Mouse (Mus musculus) heart, embryonic 14.5 days (tissue): Measurements from ENCODE around the gene Rpl36. TPM values are rescaled to one million over a fixed set of nuclear protein-coding genes. Genes with fewer than 3 reads are reported as not detected.
A peak's percentile ranks its signal among the peaks of the same experiment; 100 is the strongest.

Experiments used
- ATAC-seq: fragments of 200-750 bp; cut with Nextera tagmentation; 2 replicates; pipeline ENCODE4 v1.8.0; 2017; ENCODE audit warnings: low read depth, moderate TSS enrichment; ENCODE audit not compliant: insufficient number of reproducible peaks, insufficient read depth, low FRiP score
- H3K27ac ChIP-seq, 2 experiments: fragments of 200-500 bp in 1 of 2; fragments of 300-500 bp in 1 of 2; sonication (generic) in 1 of 2; replicated peaks in 1 of 2; 2 replicates each; pipeline ENCODE4 v1.5.1; 2012 to 2014; ENCODE audit warnings: low read depth in 2 of 2, low read length in 2 of 2, control low read depth in 1 of 2, mild to moderate bottlenecking in 1 of 2, mixed read lengths in 1 of 2; ENCODE audit not compliant: control insufficient read depth in 1 of 2, insufficient read depth in 1 of 2
- H3K27me3 ChIP-seq: fragments of 300-500 bp; sonication (generic); 2 replicates; pipeline ENCODE4 v1.6.1; 2014; ENCODE audit warnings: mild to moderate bottlenecking, low read length, control low read depth; ENCODE audit not compliant: control insufficient read depth, insufficient read depth
- H3K36me3 ChIP-seq: fragments of 300-500 bp; sonication (generic); 2 replicates; pipeline ENCODE4 v1.6.1; 2014; ENCODE audit warnings: mild to moderate bottlenecking, control low read depth, low read length, mixed read lengths; ENCODE audit not compliant: control insufficient read depth, insufficient read depth
- H3K4me1 ChIP-seq, 2 experiments: fragments of 200-500 bp in 1 of 2; fragments of 300-500 bp in 1 of 2; sonication (generic) in 1 of 2; 2 replicates each; pipeline ENCODE4 v1.6.1; 2012 to 2014; ENCODE audit warnings: low read length in 2 of 2, control low read depth in 1 of 2, mixed read lengths in 1 of 2; ENCODE audit not compliant: control insufficient read depth in 2 of 2, insufficient read depth in 2 of 2
- H3K4me2 ChIP-seq: fragments of 300-500 bp; sonication (generic); 2 replicates; pipeline ENCODE4 v1.6.1; 2014; ENCODE audit warnings: mild to moderate bottlenecking, low read length
- H3K4me3 ChIP-seq, 2 experiments: fragments of 200-500 bp in 1 of 2; fragments of 300-500 bp in 1 of 2; sonication (generic) in 1 of 2; 2 replicates each; pipeline ENCODE4 v1.5.1; 2012 to 2014; ENCODE audit warnings: low read length in 2 of 2, mild to moderate bottlenecking in 2 of 2, control low read depth in 1 of 2, low read depth in 1 of 2, moderate library complexity in 1 of 2; ENCODE audit not compliant: control insufficient read depth in 1 of 2, insufficient read depth in 1 of 2
- H3K9ac ChIP-seq: fragments of 300-500 bp; sonication (generic); 2 replicates; pipeline ENCODE4 v1.6.1; 2014; ENCODE audit warnings: mild to moderate bottlenecking, low read length
- H3K9me3 ChIP-seq: fragments of 300-500 bp; sonication (generic); 2 replicates; pipeline ENCODE4 v1.6.1; 2016; ENCODE audit warnings: low read length, control low read depth; ENCODE audit not compliant: control insufficient read depth
- WGBS: fragments of 180-500 bp; shearing (Covaris S2); extraction: QIAGEN DNeasy Blood & Tissue Kit; methylation state at CpG from one replicate; pipeline ENCODE4 v1.1.7; 2014; 5-methylcytosine and 5-hydroxymethylcytosine counted together
- polyA plus RNA-seq: library from polyadenylated mRNA; unstranded; fragments of >200 nt; fragmentation: Nextera tagmentation; extraction: Ambion mirVana; gene quantifications from 2 replicates; pipeline ENCODE4 v1.2.1, GENCODE M21; 2014

Gene Rpl36
- polyA plus RNA-seq, 1 experiment from 2014 or later, result 1,751 TPM

GRCm38 (mm10) chr17:56631807-56632206, 18.6 kb downstream of the Rpl36 start:
- 58% methylated on average over 4 of the region's 4 CpGs for WGBS

DNA sequence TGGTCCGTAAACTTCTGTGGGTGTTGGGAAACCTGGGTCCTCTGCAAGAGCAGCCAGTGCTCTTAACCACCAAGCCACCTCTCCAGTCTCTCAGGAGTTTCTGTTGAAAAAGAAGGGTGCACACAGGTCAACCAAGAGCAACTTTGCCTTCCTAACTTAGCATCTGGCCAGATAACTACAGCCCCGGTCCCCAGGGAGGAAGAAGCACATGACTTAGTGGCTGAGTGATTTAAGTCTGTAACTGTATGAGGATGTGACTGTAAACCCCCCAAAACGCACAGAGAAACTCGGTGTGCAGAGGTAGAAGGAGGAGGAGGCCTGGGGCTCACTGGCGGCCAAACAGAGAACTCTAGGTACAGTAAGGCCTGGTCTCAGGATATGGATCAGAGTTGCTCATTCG, 20.8 kb downstream of the Rpl36 start:
- ATAC-seq, result no peak
- 77% methylated on average over 6 of the region's 6 CpGs for WGBS
- no peak overlapping the region for H3K9ac ChIP-seq
- 0 out of 2 replicates have a peak, but pooled peaks cover 3% of the 10 kb centered on the region for H3K27me3 ChIP-seq
- H3K4me1 ChIP-seq, result no peaks in the 10 kb centered on the region
- H3K36me3 ChIP-seq, result no peaks in the 10 kb centered on the region
- H3K9me3 ChIP-seq, result no peaks in the 10 kb centered on the region
- no peak overlapping the region for H3K4me2 ChIP-seq
- no peak overlapping the region for H3K4me3 ChIP-seq
- H3K27ac ChIP-seq, result no peak overlapping the region

More at GRCm38 (mm10) chr17:56631807-56632206, 18.6 kb downstream of the Rpl36 start:
- no peak for ATAC-seq
- Histone ChIP-seq H3K27me3 (0 out of 2 replicates have a peak, but pooled peaks cover 3% of the 10 kb centered on the region), H3K36me3 (no peaks in the 10 kb centered on the region), H3K4me1 (peaks cover 6 to 7% of the 10 kb centered on the region in 2 experiments; a peak in 3 of 4 replicates), H3K9ac (no peak overlapping the region), H3K4me2 (no peak overlapping the region), H3K27ac (no peak overlapping the region), H3K4me3 (no peak overlapping the region), H3K9me3 (no peaks in the 10 kb centered on the region)

DNA sequence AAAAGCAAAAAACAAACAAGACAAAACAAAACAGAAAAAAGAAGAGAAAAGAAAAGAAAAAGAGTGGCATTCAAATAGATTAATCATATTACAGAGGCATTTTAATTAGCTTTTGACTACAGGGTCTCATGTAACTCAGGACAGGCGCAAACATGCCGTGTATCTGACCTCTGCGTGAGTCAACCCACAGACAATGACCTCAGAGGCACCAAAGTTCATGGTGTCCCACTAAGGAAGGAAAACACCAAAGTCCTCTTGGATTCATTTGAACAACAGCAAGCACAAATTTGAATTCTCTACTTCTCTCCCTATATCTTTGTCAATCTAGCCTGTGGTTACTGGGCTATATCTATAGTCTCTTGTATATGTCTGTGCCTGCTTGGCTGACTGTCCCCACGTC, 30.0 kb downstream of the Rpl36 start:
- no peaks in the 10 kb centered on the region for H3K36me3 ChIP-seq
- H3K4me3 ChIP-seq, result no peak overlapping the region
- no peaks in the 10 kb centered on the region for H3K9me3 ChIP-seq
- no peak overlapping the region for H3K4me2 ChIP-seq
- H3K4me1 ChIP-seq, result peaks cover 2 to 5% of the 10 kb centered on the region in 2 experiments; a peak in 2 of 4 replicates
- no peak overlapping the region for H3K27ac ChIP-seq
- no peaks in the 10 kb centered on the region for H3K27me3 ChIP-seq
- ATAC-seq, result no peak
- H3K9ac ChIP-seq, result no peak overlapping the region
- 79% methylated on average over 4 of the region's 4 CpGs for WGBS

DNA sequence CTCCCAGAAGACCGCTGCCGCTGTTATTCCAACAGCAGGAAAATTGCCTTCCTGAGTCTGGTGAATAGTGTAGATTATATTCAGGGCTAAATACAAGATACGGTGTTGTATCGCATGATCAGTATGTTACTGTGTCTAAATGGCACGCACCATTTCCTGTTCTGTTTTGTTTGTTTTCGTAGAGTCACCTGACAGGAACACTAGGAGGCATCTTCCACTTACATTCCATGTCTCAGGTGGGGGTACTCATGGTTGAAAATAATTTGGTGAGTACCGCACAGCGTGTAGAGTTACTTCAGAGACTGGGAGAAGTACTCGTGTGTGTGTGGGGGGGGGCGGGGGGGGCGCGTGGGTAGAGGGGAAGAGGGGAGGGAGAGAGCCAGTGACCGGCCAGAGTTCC, 34.3 kb downstream of the Rpl36 start:
- 44% methylated on average over 11 of the region's 13 CpGs for WGBS
- 0 out of 2 replicates have a peak overlapping the region, but pooled peaks have one; percentile 13 for H3K4me2 ChIP-seq
- no peaks in the 10 kb centered on the region for H3K27me3 ChIP-seq

GRCm38 (mm10) chr17:56651801-56652200, 38.6 kb downstream of the Rpl36 start:
- Histone ChIP-seq H3K9ac (no peak overlapping the region), H3K36me3 (no peaks in the 10 kb centered on the region), H3K9me3 (no peaks in the 10 kb centered on the region), H3K27ac (no peak overlapping the region), H3K27me3 (no peaks in the 10 kb centered on the region), H3K4me3 (no peak overlapping the region), H3K4me2 (no peak overlapping the region), H3K4me1 (peaks cover 2 to 5% of the 10 kb centered on the region in 2 experiments; a peak in 2 of 4 replicates)
- WGBS, result 20% methylated on average over 10 of the region's 10 CpGs
- no peak for ATAC-seq

More for the DNA sequence above, 34.3 kb downstream of the Rpl36 start:
- no peak overlapping the region for H3K27ac ChIP-seq
- peaks cover 2 to 5% of the 10 kb centered on the region in 2 experiments; a peak in 2 of 4 replicates for H3K4me1 ChIP-seq
- no peak overlapping the region for H3K9ac ChIP-seq
- no peaks in the 10 kb centered on the region for H3K36me3 ChIP-seq
- H3K4me3 ChIP-seq, result no peak overlapping the region
- no peak for ATAC-seq
- no peaks in the 10 kb centered on the region for H3K9me3 ChIP-seq

GRCm38 (mm10) chr17:56654771-56655170, 41.6 kb downstream of the Rpl36 start:
- ATAC-seq, result no peak
- no peaks in the 10 kb centered on the region for H3K27me3 ChIP-seq
- H3K27ac ChIP-seq, result no peak overlapping the region
- H3K4me3 ChIP-seq, result no peak overlapping the region
- no peak overlapping the region for H3K9ac ChIP-seq
- no peaks in the 10 kb centered on the region for H3K4me1 ChIP-seq
- no peaks in the 10 kb centered on the region for H3K9me3 ChIP-seq
- no peaks in the 10 kb centered on the region for H3K36me3 ChIP-seq
- no peak overlapping the region for H3K4me2 ChIP-seq
- 55% methylated on average over 2 of the region's 2 CpGs for WGBS

- H3K27me3 ChIP-seq, result no peaks in the 10 kb centered on the region
- 56% methylated on average over 3 of the region's 3 CpGs for WGBS
- H3K36me3 ChIP-seq, result no peaks in the 10 kb centered on the region
- H3K9ac ChIP-seq, result no peak overlapping the region
- H3K4me1 ChIP-seq, result no peaks in the 10 kb centered on the region
- H3K4me3 ChIP-seq, result no peak overlapping the region
- no peak overlapping the region for H3K4me2 ChIP-seq
- no peak for ATAC-seq
- H3K27ac ChIP-seq, result no peak overlapping the region
- H3K9me3 ChIP-seq, result no peaks in the 10 kb centered on the region
These were observed 42.1 kb downstream of the Rpl36 start for GRCm38 (mm10) chr17:56655311-56655710.

DNA sequence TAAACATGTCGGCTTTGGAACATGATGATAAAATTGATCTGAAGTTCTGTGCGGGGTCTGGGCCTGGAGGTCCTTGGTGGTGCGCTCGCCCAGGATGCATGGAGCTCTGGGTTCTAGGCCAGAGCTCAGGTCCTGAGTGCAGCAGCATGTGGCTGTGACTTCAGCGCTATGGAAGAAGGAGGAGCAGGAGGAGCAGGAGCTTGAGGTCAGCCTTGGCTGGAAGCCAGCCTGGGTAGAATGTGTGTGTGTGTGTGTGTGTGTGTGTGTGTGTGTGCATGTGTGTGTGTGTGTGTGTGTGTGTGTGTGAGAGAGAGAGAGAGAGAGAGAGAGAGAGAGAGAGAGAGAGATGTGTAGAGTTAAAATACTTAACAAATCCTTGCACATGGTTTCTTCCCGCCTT, 43.0 kb downstream of the Rpl36 start:
- no peak overlapping the region for H3K27ac ChIP-seq
- ATAC-seq, result no peak
- H3K36me3 ChIP-seq, result no peaks in the 10 kb centered on the region
- H3K4me2 ChIP-seq, result no peak overlapping the region
- H3K9ac ChIP-seq, result no peak overlapping the region
- no peaks in the 10 kb centered on the region for H3K27me3 ChIP-seq
- no peaks in the 10 kb centered on the region for H3K4me1 ChIP-seq
- H3K4me3 ChIP-seq, result no peak overlapping the region
- 79% methylated on average over 6 of the region's 6 CpGs for WGBS
- no peaks in the 10 kb centered on the region for H3K9me3 ChIP-seq
